Mouse (Mus musculus) limb, embryonic 14.5 days (tissue): ENCODE data around the gene Il23r. TPM values are rescaled to one million over a fixed set of nuclear protein-coding genes. Genes with fewer than 3 reads are reported as not detected.

ENCODE experiments used
- ATAC-seq: fragments of 200-750 bp; cut with Nextera tagmentation; 2 replicates; pipeline ENCODE4 v1.8.0; 2017; ENCODE audit warnings: low read depth, moderate number of reproducible peaks, moderate TSS enrichment; ENCODE audit not compliant: low FRiP score
- DNase-seq: peaks from one replicate; pipeline ENCODE4 v3.0.0-alpha.2; 2015; ENCODE audit warnings: low spot score
- H3K27ac ChIP-seq: fragments of 300-500 bp; sonication (generic); replicated peaks from 2 replicates; pipeline ENCODE4 v1.5.1; 2014; ENCODE audit warnings: low read depth, mild to moderate bottlenecking, low read length, moderate library complexity, mixed read lengths
- H3K27me3 ChIP-seq: fragments of 300-500 bp; sonication (generic); 2 replicates; pipeline ENCODE4 v1.6.1; 2014; ENCODE audit warnings: low read length, mixed read lengths; ENCODE audit not compliant: control insufficient read depth, insufficient read depth
- H3K36me3 ChIP-seq: fragments of 300-500 bp; sonication (generic); 2 replicates; pipeline ENCODE4 v1.6.1; 2014; ENCODE audit warnings: mild to moderate bottlenecking, low read length, moderate library complexity, mixed read lengths; ENCODE audit not compliant: control insufficient read depth, insufficient read depth
- H3K4me1 ChIP-seq: fragments of 300-500 bp; sonication (generic); 2 replicates; pipeline ENCODE4 v1.6.1; 2014; ENCODE audit warnings: antibody characterized with exemption, low read length, mixed read lengths; ENCODE audit not compliant: control insufficient read depth, insufficient read depth
- H3K4me2 ChIP-seq: fragments of 300-500 bp; sonication (generic); replicated peaks from 2 replicates; pipeline ENCODE4 v1.6.1; 2014; ENCODE audit warnings: low read depth, mild to moderate bottlenecking, low read length, moderate library complexity; ENCODE audit not compliant: severe bottlenecking
- H3K4me3 ChIP-seq: fragments of 300-500 bp; sonication (generic); replicated peaks from 2 replicates; pipeline ENCODE4 v1.5.1; 2014; ENCODE audit warnings: low read length
- H3K9ac ChIP-seq: fragments of 300-500 bp; sonication (generic); 2 replicates; pipeline ENCODE4 v1.6.1; 2014; ENCODE audit warnings: mild to moderate bottlenecking, low read depth, low read length, moderate library complexity; ENCODE audit not compliant: severe bottlenecking
- H3K9me3 ChIP-seq: fragments of 300-500 bp; sonication (generic); 2 replicates; pipeline ENCODE4 v1.6.1; 2016; ENCODE audit warnings: low read length; ENCODE audit not compliant: control insufficient read depth
- POLR2A ChIP-seq: fragments of 200-500 bp; IDR thresholded peaks from 2 replicates; pipeline ENCODE4 v1.8.0; 2012; ENCODE audit warnings: inconsistent platforms, mild to moderate bottlenecking, moderate library complexity, borderline replicate concordance; ENCODE audit not compliant: insufficient read depth, insufficient read length; ENCODE audit errors: extremely low read depth
- WGBS: fragments of 180-500 bp; shearing (Covaris S2); extraction: QIAGEN DNeasy Blood & Tissue Kit; methylation state at CpG from one replicate; pipeline ENCODE4 v1.1.7; 2014; 5-methylcytosine and 5-hydroxymethylcytosine counted together
- polyA plus RNA-seq, 2 experiments: library from polyadenylated mRNA; depleted of rRNA in 1 of 2; stranded (reverse) in 1 of 2; unstranded in 1 of 2; fragments of >200 nt; fragmentation: Nextera tagmentation in 1 of 2; extraction: Ambion mirVana in 1 of 2; gene quantifications; 2 replicates each; pipeline versions ENCODE4 v1.2.1 to v1.2.3; 2012 to 2014

Il23r gene
- polyA plus RNA-seq, 2 experiments = not detected

- TF ChIP-seq POLR2A = no peak
- Histone ChIP-seq H3K27ac (no peak overlapping the region), H3K27me3 (no peaks in the 10 kb centered on the region), H3K4me3 (no peak overlapping the region), H3K36me3 (no peaks in the 10 kb centered on the region), H3K4me1 (no peaks in the 10 kb centered on the region), H3K9ac (no peak overlapping the region), H3K9me3 (no peaks in the 10 kb centered on the region), H3K4me2 (no peak overlapping the region)
- WGBS = 39% methylated on average over 3 of the region's 3 CpGs
- ATAC-seq (no peak), DNase-seq (no peak)
Observed at GRCm38 (mm10) chr6:67437814-67438385, 53.8 kb downstream of the Il23r start.

- Histone ChIP-seq H3K9ac (no peak overlapping the region), H3K27ac (no peak overlapping the region), H3K27me3 (no peaks in the 10 kb centered on the region), H3K4me1 (no peaks in the 10 kb centered on the region), H3K4me3 (no peak overlapping the region), H3K9me3 (no peaks in the 10 kb centered on the region), H3K36me3 (no peaks in the 10 kb centered on the region), H3K4me2 (no peak overlapping the region)
- no peak for DNase-seq
- ATAC-seq = no peak
- TF ChIP-seq POLR2A = no peak
Observed at GRCm38 (mm10) chr6:67437028-67437427, 54.6 kb downstream of the Il23r start.

- no peak overlapping the region for H3K4me2 ChIP-seq
- no peak for TF ChIP-seq POLR2A
- no peak for DNase-seq
- H3K9ac ChIP-seq = no peak overlapping the region
- no peak for ATAC-seq
- WGBS = 74% methylated on average over 2 of the region's 2 CpGs
- H3K4me1 ChIP-seq = no peaks in the 10 kb centered on the region
- no peaks in the 10 kb centered on the region for H3K9me3 ChIP-seq
- H3K36me3 ChIP-seq = no peaks in the 10 kb centered on the region
- no peak overlapping the region for H3K4me3 ChIP-seq
- H3K27ac ChIP-seq = no peak overlapping the region
- no peaks in the 10 kb centered on the region for H3K27me3 ChIP-seq
Observed at GRCm38 (mm10) chr6:67436295-67436694, 55.4 kb downstream of the Il23r start.

GRCm38 (mm10) chr6:67435711-67436110 is 55.9 kb downstream of the Il23r start:
- Histone ChIP-seq H3K36me3 (no peaks in the 10 kb centered on the region), H3K4me1 (no peaks in the 10 kb centered on the region), H3K9me3 (no peaks in the 10 kb centered on the region), H3K27ac (no peak overlapping the region), H3K4me2 (no peak overlapping the region), H3K4me3 (no peak overlapping the region), H3K27me3 (no peaks in the 10 kb centered on the region), H3K9ac (no peak overlapping the region)
- no peak for ATAC-seq
- peak; percentile 41 for DNase-seq
- 58% methylated on average over 1 of the region's 1 CpGs for WGBS
- no peak for TF ChIP-seq POLR2A

- Histone ChIP-seq H3K27me3 (no peaks in the 10 kb centered on the region), H3K27ac (no peak overlapping the region), H3K4me3 (no peak overlapping the region), H3K4me1 (no peaks in the 10 kb centered on the region), H3K9me3 (no peaks in the 10 kb centered on the region), H3K36me3 (no peaks in the 10 kb centered on the region), H3K4me2 (no peak overlapping the region), H3K9ac (no peak overlapping the region)
- no peak for TF ChIP-seq POLR2A
- DNase-seq (no peak), ATAC-seq (no peak)
- 54% methylated on average over 2 of the region's 2 CpGs for WGBS
Observed at GRCm38 (mm10) chr6:67434755-67435452, 56.8 kb downstream of the Il23r start.
